In the genomic region with DNA sequence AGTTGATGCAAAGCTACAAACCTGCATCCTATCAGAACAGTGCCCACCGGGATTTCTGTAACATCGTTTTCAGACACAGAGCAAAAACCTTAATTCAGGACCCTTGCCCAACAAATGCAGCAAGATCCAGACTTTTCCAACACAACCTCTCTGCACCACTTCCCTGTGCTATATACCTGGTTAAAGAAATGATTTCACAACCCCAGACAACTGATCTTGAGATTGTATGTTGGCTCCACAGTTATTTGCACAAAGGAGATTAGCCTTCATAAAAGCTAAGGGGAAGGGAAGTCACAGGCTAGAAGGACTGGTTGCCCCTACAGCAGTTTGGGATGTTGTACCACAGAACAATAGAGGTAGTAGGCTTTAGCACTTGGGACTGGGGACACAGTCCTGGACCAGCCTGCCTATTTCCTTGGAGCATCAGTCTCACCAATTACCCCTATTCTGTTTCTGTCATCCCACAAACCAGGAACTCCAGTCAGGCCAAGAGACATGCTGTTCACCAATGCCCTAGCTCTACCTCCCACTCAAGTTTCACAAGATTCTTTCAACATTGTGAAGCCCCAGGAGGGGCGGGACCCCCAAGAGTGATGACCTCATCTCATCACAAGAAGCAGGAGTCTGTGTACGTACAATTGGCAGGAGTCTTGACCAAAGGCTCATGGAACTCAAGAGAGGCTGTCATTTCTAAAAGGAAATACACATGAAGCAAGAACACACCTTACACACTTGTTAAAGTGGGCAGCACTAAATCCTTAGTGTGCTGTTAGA, we compare ENCODE assay signal across 27 mouse cellular contexts. TPM values are rescaled to one million over a fixed set of nuclear protein-coding genes. Genes with fewer than 3 reads are reported as not detected.
DNase-seq lines count a peak whose midpoint lies in the region; ATAC-seq and TF ChIP-seq lines count a peak whose summit lies in the region.
"Had no signal": no experiment of that assay in that cellular context is flagged by ENCODE, and none has a peak within 500 bp of the region (broad histone marks: within the 10 kb centered on the region; RNA-seq: fewer than 3 reads in every experiment).

No protein-coding gene starts in this region.

- WGBS in heart, adult 2 months = 72% methylated on average over 4 of the region's 4 CpGs
- 65% methylated on average over 4 of the region's 4 CpGs for WGBS in lung, postnatal 0 days
- WGBS in lung, adult 2 months = 76% methylated on average over 4 of the region's 4 CpGs
- 49% methylated on average over 4 of the region's 4 CpGs for WGBS in embryonic facial prominence, embryonic 13.5 days
- 80% methylated on average over 4 of the region's 4 CpGs for WGBS in hindbrain, embryonic 12.5 days

- H3K27me3 ChIP-seq in heart, adult 2 months (ENCODE audit: control insufficient read depth, insufficient read depth, low read length) = no peaks in the 10 kb centered on the region
- H3K27me3 ChIP-seq in lung, postnatal 0 days (replicated peaks; ENCODE audit: insufficient read depth, low read length) = no peaks in the 10 kb centered on the region
- H3K27me3 ChIP-seq in embryonic facial prominence, embryonic 13.5 days = no peaks in the 10 kb centered on the region
- H3K27me3 ChIP-seq in hindbrain, embryonic 12.5 days = no peaks in the 10 kb centered on the region
- H3K27me3 ChIP-seq: CH12.LX; forebrain, embryonic 12.5 days; forebrain, embryonic 15.5 days; heart, embryonic 13.5 days; hindbrain, embryonic 13.5 days had no signal

- TF ChIP-seq POLR2A in heart, adult 2 months (IDR thresholded peaks at IDR 0.05; ENCODE audit: insufficient read depth, low read depth, low read length) = no peak
- TF ChIP-seq POLR2A in lung, adult 2 months (IDR thresholded peaks at IDR 0.05; ENCODE audit: borderline replicate concordance, extremely low read depth, low read depth, low read length) = no peak

- H3K4me3 ChIP-seq in heart, adult 2 months = no peak overlapping the region
- no peak overlapping the region for H3K4me3 ChIP-seq in lung, postnatal 0 days (ENCODE audit: low read depth, low read length)
- H3K4me3 ChIP-seq in lung, adult 2 months (replicated peaks; ENCODE audit: extremely low read depth, low read depth, low read length) = no peak overlapping the region
- no peak overlapping the region for H3K4me3 ChIP-seq in embryonic facial prominence, embryonic 13.5 days
- H3K4me3 ChIP-seq in hindbrain, embryonic 12.5 days = no peak overlapping the region
- H3K4me3 ChIP-seq: erythroblast, embryonic 14.5 days; forebrain, embryonic 12.5 days; forebrain, embryonic 15.5 days; heart, embryonic 13.5 days; hindbrain, embryonic 13.5 days had no signal

- ATAC-seq in lung, postnatal 0 days = peak; percentile 76
- ATAC-seq in embryonic facial prominence, embryonic 13.5 days (ENCODE audit: insufficient number of reproducible peaks, insufficient read depth, low FRiP score, low TSS enrichment, low read depth) = no peak
- ATAC-seq in hindbrain, embryonic 12.5 days (ENCODE audit: low FRiP score) = no peak
- ATAC-seq: activated CD4-positive, CD25-positive, alpha-beta regulatory T cell, adult 4 months; forebrain, embryonic 15.5 days; hindbrain, embryonic 16.5 days had no signal

- H3K79me2 ChIP-seq in heart, adult 2 months (replicated peaks; ENCODE audit: control insufficient read depth, insufficient read depth, low read length) = no peaks in the 10 kb centered on the region

- no peak overlapping the region for H3K9ac ChIP-seq in heart, adult 2 months (ENCODE audit: low read depth, low read length)
- H3K9ac ChIP-seq in lung, postnatal 0 days (replicated peaks; ENCODE audit: low read depth) = no peak overlapping the region
- no peak overlapping the region for H3K9ac ChIP-seq in embryonic facial prominence, embryonic 13.5 days
- no peak overlapping the region for H3K9ac ChIP-seq in hindbrain, embryonic 12.5 days
- H3K9ac ChIP-seq: forebrain, embryonic 12.5 days; forebrain, embryonic 15.5 days; heart, embryonic 13.5 days; hindbrain, embryonic 13.5 days had no signal

- no peak for TF ChIP-seq EP300 in heart, adult 2 months (IDR thresholded peaks at IDR 0.05; ENCODE audit: insufficient read depth, low read depth, low read length)
- TF ChIP-seq EP300 in lung, postnatal 0 days (IDR thresholded peaks at IDR 0.05) = no peak

- no peak for TF ChIP-seq CTCF in heart, adult 2 months (IDR thresholded peaks at IDR 0.05)
- no peak for TF ChIP-seq CTCF in lung, postnatal 0 days (IDR thresholded peaks at IDR 0.05)
- TF ChIP-seq CTCF in lung, adult 2 months (IDR thresholded peaks at IDR 0.05; ENCODE audit: insufficient read depth, low read length) = no peak

- peak; percentile 58 for DNase-seq in heart, adult 11 months
- no peak for DNase-seq in heart, adult 2 months
- peak; percentile 42 for DNase-seq in lung, postnatal 0 days (ENCODE audit: low spot score)
- DNase-seq in lung, adult 2 months = no peak
- peak; percentile 67 for DNase-seq in Muller cell, postnatal 12 days (ENCODE audit: inconsistent ontology term)
- DNase-seq in thymus, postnatal 14 days = no peak
- DNase-seq: B cell, adult 2 months; cerebellum, adult 11-12 months; cerebellum, adult 8-10 months; cerebellum, postnatal 10 days; cerebellum, postnatal 36 days; embryo, embryonic 11 days; gastrocnemius, postnatal 25 days; heart, postnatal 14 days; kidney, adult 18-20 months had no signal

- intact Hi-C loops in heart, adult 2 months (cut with DNase I) = no loop called here

- no peak overlapping the region for H3K27ac ChIP-seq in heart, adult 2 months
- H3K27ac ChIP-seq in lung, postnatal 0 days (ENCODE audit: low read length) = no peak overlapping the region
- 0 out of 2 replicates have a peak overlapping the region, but pooled peaks have one; percentile 3 for H3K27ac ChIP-seq in embryonic facial prominence, embryonic 13.5 days
- no peak overlapping the region for H3K27ac ChIP-seq in hindbrain, embryonic 12.5 days
- H3K27ac ChIP-seq: forebrain, embryonic 12.5 days; forebrain, embryonic 15.5 days; heart, embryonic 13.5 days; hindbrain, embryonic 13.5 days had no signal

- no peaks in the 10 kb centered on the region for H3K9me3 ChIP-seq in lung, postnatal 0 days (ENCODE audit: low read length)
- H3K9me3 ChIP-seq in embryonic facial prominence, embryonic 13.5 days = peaks cover 5% of the 10 kb centered on the region; the same call in 1 of the 2 replicates
- 0 out of 2 replicates have a peak, but pooled peaks cover 5% of the 10 kb centered on the region for H3K9me3 ChIP-seq in hindbrain, embryonic 12.5 days (replicated peaks)
- H3K9me3 ChIP-seq: forebrain, embryonic 15.5 days; G1E; heart, embryonic 13.5 days had no signal

- no peaks in the 10 kb centered on the region for H3K36me3 ChIP-seq in heart, adult 2 months (ENCODE audit: control insufficient read depth, insufficient read depth, low read length)
- no peaks in the 10 kb centered on the region for H3K36me3 ChIP-seq in lung, postnatal 0 days (ENCODE audit: insufficient read depth, low read length)
- no peaks in the 10 kb centered on the region for H3K36me3 ChIP-seq in embryonic facial prominence, embryonic 13.5 days
- H3K36me3 ChIP-seq in hindbrain, embryonic 12.5 days = no peaks in the 10 kb centered on the region
- H3K36me3 ChIP-seq: forebrain, embryonic 12.5 days; forebrain, embryonic 15.5 days; G1E; heart, embryonic 13.5 days; hindbrain, embryonic 13.5 days had no signal

- H3K4me2 ChIP-seq in lung, postnatal 0 days (replicated peaks; ENCODE audit: low read depth, low read length) = no peak overlapping the region
- no peak overlapping the region for H3K4me2 ChIP-seq in embryonic facial prominence, embryonic 13.5 days
- H3K4me2 ChIP-seq in hindbrain, embryonic 12.5 days (replicated peaks) = no peak overlapping the region
- H3K4me2 ChIP-seq: forebrain, embryonic 12.5 days; forebrain, embryonic 15.5 days; heart, embryonic 13.5 days; hindbrain, embryonic 13.5 days had no signal

- H3K4me1 ChIP-seq in heart, adult 2 months (ENCODE audit: control insufficient read depth, insufficient read depth, low read length) = no peaks in the 10 kb centered on the region
- no peaks in the 10 kb centered on the region for H3K4me1 ChIP-seq in lung, postnatal 0 days (ENCODE audit: insufficient read depth, low read depth, low read length)
- no peaks in the 10 kb centered on the region for H3K4me1 ChIP-seq in lung, adult 2 months (ENCODE audit: control insufficient read depth, insufficient read depth, low read length)
- H3K4me1 ChIP-seq in embryonic facial prominence, embryonic 13.5 days = peaks cover 13% of the 10 kb centered on the region; the same call in 1 of the 2 replicates
- H3K4me1 ChIP-seq in hindbrain, embryonic 12.5 days = no peaks in the 10 kb centered on the region
- H3K4me1 ChIP-seq: forebrain, embryonic 12.5 days; forebrain, embryonic 15.5 days; hindbrain, embryonic 13.5 days had no signal

RNA-seq across cellular contexts. Expression of a gene that starts 36.9 kb away (rescaled TPM):
- total RNA-seq in heart, adult 2 months (2021) = under 1 TPM; 0.25 to 0.39 TPM
- polyA plus RNA-seq in heart, adult 2 months (2012; rRNA removed) = 0.44 and 0.51 TPM in 2 replicates
- 0.46 and 1.1 TPM in 2 replicates for polyA plus RNA-seq in lung, postnatal 0 days (2015; fragmentation: Nextera tagmentation; extraction: Ambion mirVana)
- polyA plus RNA-seq in lung, adult 2 months (2012; rRNA removed) = 0.64 and 1.2 TPM in 2 replicates
- polyA plus RNA-seq in embryonic facial prominence, embryonic 13.5 days (2015; fragmentation: Nextera tagmentation; extraction: Ambion mirVana) = 2.7 and 2.8 TPM in 2 replicates
- 4.5 and 6.5 TPM in 2 replicates for polyA plus RNA-seq in hindbrain, embryonic 12.5 days (2016; fragmentation: Nextera tagmentation; extraction: Ambion mirVana)
- total RNA-seq: CH12.LX; hematopoietic stem cell, adult 5-6 weeks had no signal
- polyA plus RNA-seq: erythroblast, embryonic 14.5 days; G1E had no signal

RNA-seq across cellular contexts. Expression of a gene that starts 46.9 kb away (rescaled TPM):
- 10 to 100 TPM; 79.1 to 84.1 TPM for total RNA-seq in heart, adult 2 months (2021)
- polyA plus RNA-seq in heart, adult 2 months (2012; rRNA removed) = 46.7 and 87.4 TPM in 2 replicates
- 11.1 and 14.2 TPM in 2 replicates for polyA plus RNA-seq in lung, postnatal 0 days (2015; fragmentation: Nextera tagmentation; extraction: Ambion mirVana)
- 13.6 and 15.1 TPM in 2 replicates for polyA plus RNA-seq in lung, adult 2 months (2012; rRNA removed)
- polyA plus RNA-seq in embryonic facial prominence, embryonic 13.5 days (2015; fragmentation: Nextera tagmentation; extraction: Ambion mirVana) = 57.9 and 65.4 TPM in 2 replicates
- 65.9 and 75.6 TPM in 2 replicates for polyA plus RNA-seq in hindbrain, embryonic 12.5 days (2016; fragmentation: Nextera tagmentation; extraction: Ambion mirVana)

Comparison
In these comparisons a context has a peak if more than half of its experiments do, and no peak if none do; other contexts are left out.
1. DNase-seq: peak in heart, adult 11 months (single experiment), lung, postnatal 0 days (single experiment) and Muller cell, postnatal 12 days (single experiment); none in heart, adult 2 months (0 of 2), lung, adult 2 months (single experiment) and thymus, postnatal 14 days (single experiment).